Mouse (Mus musculus) liver, embryonic 15.5 days (tissue): ENCODE results near the gene Isca1. TPM values are rescaled to one million over a fixed set of nuclear protein-coding genes. Genes with fewer than 3 reads are reported as not detected.
"Not testable (repeated sequence)": the region's sequence is repeated elsewhere in the genome, so short reads cannot be mapped to it uniquely, and the experiment has no call there.

Source experiments
- ATAC-seq: fragments of 200-750 bp; cut with Nextera tagmentation; 2 replicates; pipeline ENCODE4 v1.8.0; 2017; ENCODE audit warnings: moderate number of reproducible peaks, mild to moderate bottlenecking, moderate library complexity; ENCODE audit not compliant: insufficient read depth
- H3K27ac ChIP-seq: fragments of 300-500 bp; sonication (generic); replicated peaks from 2 replicates; pipeline ENCODE4 v1.5.1; 2015; ENCODE audit warnings: mild to moderate bottlenecking, inconsistent platforms
- H3K27me3 ChIP-seq: fragments of 300-500 bp; sonication (generic); 2 replicates; pipeline ENCODE4 v1.6.1; 2015; ENCODE audit warnings: mild to moderate bottlenecking, inconsistent platforms
- H3K36me3 ChIP-seq: fragments of 300-500 bp; sonication (generic); replicated peaks from 2 replicates; pipeline ENCODE4 v1.6.1; 2015; ENCODE audit warnings: moderate library complexity, mild to moderate bottlenecking, inconsistent platforms
- H3K4me1 ChIP-seq: fragments of 300-500 bp; sonication (generic); replicated peaks from 2 replicates; pipeline ENCODE4 v1.6.1; 2015; ENCODE audit warnings: inconsistent platforms
- H3K4me2 ChIP-seq: fragments of 300-500 bp; sonication (generic); 2 replicates; pipeline ENCODE4 v1.6.1; 2015; ENCODE audit warnings: moderate library complexity, mild to moderate bottlenecking, inconsistent platforms
- H3K4me3 ChIP-seq: fragments of 300-500 bp; sonication (generic); replicated peaks from 2 replicates; pipeline ENCODE4 v1.5.1; 2015; ENCODE audit warnings: mild to moderate bottlenecking, inconsistent platforms
- H3K9ac ChIP-seq: fragments of 300-500 bp; sonication (generic); 2 replicates; pipeline ENCODE4 v1.6.1; 2015; ENCODE audit warnings: moderate library complexity, mild to moderate bottlenecking, inconsistent platforms
- H3K9me3 ChIP-seq: fragments of 300-500 bp; sonication (generic); replicated peaks from 2 replicates; pipeline ENCODE4 v1.6.1; 2016; ENCODE audit warnings: inconsistent platforms
- WGBS: fragments of 180-500 bp; shearing (Covaris S2); methylation state at CpG from one replicate; pipeline ENCODE4 v1.1.7; 2015; ENCODE audit warnings: mixed read lengths; ENCODE audit not compliant: insufficient replicate concordance; 5-methylcytosine and 5-hydroxymethylcytosine counted together
- polyA plus RNA-seq: library from polyadenylated mRNA; unstranded; fragments of >200 nt; fragmentation: Nextera tagmentation; extraction: Ambion mirVana; gene quantifications from 2 replicates; pipeline ENCODE4 v1.2.1, GENCODE M21; 2015

Isca1 gene
- polyA plus RNA-seq, 1 experiment from 2014 or later = 231 TPM

DNA sequence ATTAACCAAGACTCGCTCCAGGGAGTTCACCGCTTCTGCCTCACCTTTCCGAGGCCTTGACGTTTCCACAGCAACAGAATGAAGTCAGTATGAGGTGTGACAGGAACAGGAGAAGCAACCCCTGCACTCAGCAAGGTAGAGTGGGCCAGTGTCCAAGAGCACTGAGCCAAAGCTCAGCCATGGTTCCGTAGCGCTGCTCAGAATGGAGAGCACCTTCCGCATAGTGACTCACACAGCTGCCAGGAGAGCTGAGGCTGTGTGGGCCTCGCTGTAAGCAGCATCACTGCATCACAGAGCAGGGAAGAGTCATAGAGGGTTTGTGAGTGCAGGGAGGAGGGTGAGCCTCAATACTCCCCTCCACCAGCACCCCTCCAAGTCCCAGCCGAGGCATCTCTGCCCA, 22.9 kb downstream of the Isca1 start, which contains the start of gene 1700014D04Rik:
Gene 1700014D04Rik (minus strand): TSS at position 42 of the 400 bp plus-strand sequence.
- peaks cover 4% of the 10 kb centered on the region; the same call in 1 of the 2 replicates for H3K4me1 ChIP-seq

DNA sequence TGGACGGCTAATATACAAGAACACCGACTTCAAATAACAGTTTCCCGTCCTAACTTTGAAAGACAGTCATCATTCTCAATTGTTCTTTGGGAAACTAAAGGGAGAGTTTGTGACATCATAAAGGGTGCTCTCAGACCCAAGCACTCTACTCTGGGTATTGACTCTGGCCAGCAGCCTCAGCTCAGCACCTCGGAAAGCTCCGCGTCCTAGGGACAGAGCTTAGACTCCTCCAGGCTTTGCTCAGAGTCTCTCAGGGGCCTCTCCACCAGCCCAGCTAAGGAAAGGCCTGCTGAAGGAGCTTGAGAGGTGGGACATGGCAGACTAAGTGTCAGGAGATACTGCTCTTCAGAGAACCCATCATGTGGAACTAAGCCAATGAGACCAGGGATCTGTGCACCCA, 23.4 kb downstream of the Isca1 start:
- no peak for ATAC-seq
- Histone ChIP-seq H3K9ac (no peak overlapping the region), H3K9me3 (no peaks in the 10 kb centered on the region), H3K4me3 (no peak overlapping the region), H3K27me3 (peaks cover 21% of the 10 kb centered on the region; the same call in 1 of the 2 replicates), H3K36me3 (no peaks in the 10 kb centered on the region), H3K27ac (no peak overlapping the region), H3K4me2 (no peak overlapping the region), H3K4me1 (peaks cover 10% of the 10 kb centered on the region)
- WGBS = 83% methylated on average over 6 of the region's 6 CpGs

More for the DNA sequence above, 22.9 kb downstream of the Isca1 start, which contains the start of gene 1700014D04Rik:
- 78% methylated on average over 9 of the region's 9 CpGs for WGBS
- ATAC-seq = no peak; the same call in 1 of the 2 replicates
- Histone ChIP-seq H3K9me3 (no peaks in the 10 kb centered on the region), H3K27ac (no peak within 1 kb of the TSS), H3K4me3 (no peak within 1 kb of the TSS), H3K9ac (no peak within 1 kb of the TSS), H3K4me2 (no peak within 1 kb of the TSS), H3K27me3 (peaks cover 21% of the 10 kb centered on the region; the same call in 1 of the 2 replicates), H3K36me3 (no peaks in the 10 kb centered on the region)

DNA sequence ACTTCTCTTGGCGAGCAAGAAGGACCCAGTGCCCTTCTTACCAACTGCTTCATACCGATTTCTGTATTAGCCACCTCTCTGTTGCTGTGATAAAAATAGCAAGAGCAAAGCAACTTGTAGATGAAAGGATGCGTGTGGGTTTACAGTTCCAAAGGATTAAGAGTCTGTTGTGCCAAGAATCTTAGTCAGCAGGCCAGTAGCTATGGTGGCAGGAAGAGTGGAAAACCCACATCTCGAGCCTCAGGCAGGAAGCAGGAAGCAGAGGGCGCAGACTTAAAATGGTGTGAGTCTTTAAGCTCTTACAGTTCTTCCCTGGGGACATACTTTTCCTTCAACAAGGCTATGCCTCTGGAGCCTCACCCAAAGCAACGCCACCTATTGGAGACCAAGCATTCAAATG, 24.1 kb downstream of the Isca1 start:
- H3K9ac ChIP-seq = no peak overlapping the region
- H3K4me1 ChIP-seq = peaks cover 16% of the 10 kb centered on the region
- WGBS = 56% methylated on average over 6 of the region's 6 CpGs
- no peaks in the 10 kb centered on the region for H3K36me3 ChIP-seq
- peaks cover 17% of the 10 kb centered on the region; the same call in 1 of the 2 replicates for H3K27me3 ChIP-seq
- H3K27ac ChIP-seq = no peak overlapping the region
- no peaks in the 10 kb centered on the region for H3K9me3 ChIP-seq
- no peak overlapping the region for H3K4me3 ChIP-seq
- ATAC-seq = no peak
- H3K4me2 ChIP-seq = no peak overlapping the region

DNA sequence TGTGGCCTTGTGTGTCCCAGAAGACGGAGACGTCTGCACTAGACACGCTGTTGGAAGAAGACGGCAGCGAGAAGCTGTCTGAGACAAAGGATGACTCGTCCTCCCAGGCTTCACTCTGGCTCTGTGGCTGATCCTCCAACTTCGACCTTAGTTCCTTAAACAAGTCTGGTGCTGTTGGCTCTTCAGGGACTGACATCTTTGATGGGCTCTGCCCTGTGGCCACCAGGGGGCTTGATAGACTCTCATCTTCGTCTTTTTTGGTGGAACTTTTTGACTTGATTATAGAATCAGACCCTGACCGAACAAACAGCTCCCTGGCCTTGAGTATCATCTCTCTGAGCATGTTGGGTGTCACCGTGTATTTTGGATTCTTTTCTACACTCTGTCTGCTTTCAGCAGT, 27.9 kb downstream of the Isca1 start:
- Histone ChIP-seq H3K27me3 (0 out of 2 replicates have a peak, but pooled peaks cover 3% of the 10 kb centered on the region), H3K9me3 (no peaks in the 10 kb centered on the region), H3K4me1 (peaks cover 53% of the 10 kb centered on the region), H3K27ac (0 out of 2 replicates have a peak overlapping the region, but pooled peaks have one; percentile 10), H3K36me3 (no peaks in the 10 kb centered on the region), H3K4me3 (no peak overlapping the region), H3K9ac (no peak overlapping the region), H3K4me2 (no peak overlapping the region)
- 41% methylated on average over 10 of the region's 10 CpGs for WGBS
- ATAC-seq = no peak

DNA sequence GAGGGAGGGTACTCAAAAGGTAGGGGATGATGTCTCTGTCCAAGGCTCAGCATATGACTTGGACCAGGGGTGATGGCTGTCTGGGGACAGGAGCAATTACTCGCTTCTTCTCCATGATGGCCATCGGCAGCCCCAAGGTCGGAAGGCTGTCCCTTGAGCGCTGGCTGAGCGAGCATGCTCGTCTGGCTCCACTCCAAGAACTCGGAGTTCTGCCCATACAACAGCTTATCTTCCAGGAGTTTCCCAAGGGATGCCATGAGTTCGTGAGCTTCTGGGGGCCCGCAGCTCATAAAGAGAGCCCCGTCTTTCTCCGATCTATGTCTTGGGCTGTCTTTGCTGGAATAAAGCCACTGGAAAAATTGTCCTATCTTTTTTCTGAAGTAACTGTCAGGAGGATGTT, 28.5 kb downstream of the Isca1 start:
- H3K4me2 ChIP-seq = no peak overlapping the region
- ATAC-seq = no peak
- no peaks in the 10 kb centered on the region for H3K27me3 ChIP-seq
- no peak overlapping the region for H3K4me3 ChIP-seq
- H3K9ac ChIP-seq = no peak overlapping the region
- 80% methylated on average over 11 of the region's 11 CpGs for WGBS
- no peak overlapping the region for H3K27ac ChIP-seq
- peaks cover 58% of the 10 kb centered on the region for H3K4me1 ChIP-seq
- no peaks in the 10 kb centered on the region for H3K9me3 ChIP-seq
- no peaks in the 10 kb centered on the region for H3K36me3 ChIP-seq

DNA sequence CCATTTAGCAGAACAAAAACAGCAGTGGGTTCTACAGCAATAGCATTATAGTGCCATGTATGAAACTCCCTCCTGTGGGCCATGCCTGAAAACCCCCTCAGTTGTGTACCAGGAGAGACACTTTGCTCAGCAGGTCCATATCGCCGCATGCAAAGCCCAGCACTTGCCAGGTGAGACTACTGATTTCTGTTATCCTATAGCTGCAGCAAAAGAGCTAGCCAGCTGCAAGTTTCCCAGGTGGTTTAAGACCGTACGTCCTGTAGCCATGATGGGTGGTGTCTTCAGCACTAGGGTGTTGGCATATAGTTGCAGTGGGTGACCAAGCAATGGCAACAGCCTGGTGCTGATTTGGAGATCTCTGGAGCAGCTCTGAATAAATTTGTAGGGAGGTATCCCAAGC, 30.2 kb downstream of the Isca1 start:
- Histone ChIP-seq H3K9me3 (no peaks in the 10 kb centered on the region), H3K9ac (peak overlapping the region; percentile 52), H3K36me3 (no peaks in the 10 kb centered on the region), H3K4me1 (peaks cover 75% of the 10 kb centered on the region), H3K4me3 (no peak overlapping the region), H3K4me2 (peak overlapping the region; percentile 66), H3K27ac (peak overlapping the region; percentile 95), H3K27me3 (no peaks in the 10 kb centered on the region)
- WGBS = 33% methylated on average over 4 of the region's 4 CpGs
- ATAC-seq = peak; percentile 77

DNA sequence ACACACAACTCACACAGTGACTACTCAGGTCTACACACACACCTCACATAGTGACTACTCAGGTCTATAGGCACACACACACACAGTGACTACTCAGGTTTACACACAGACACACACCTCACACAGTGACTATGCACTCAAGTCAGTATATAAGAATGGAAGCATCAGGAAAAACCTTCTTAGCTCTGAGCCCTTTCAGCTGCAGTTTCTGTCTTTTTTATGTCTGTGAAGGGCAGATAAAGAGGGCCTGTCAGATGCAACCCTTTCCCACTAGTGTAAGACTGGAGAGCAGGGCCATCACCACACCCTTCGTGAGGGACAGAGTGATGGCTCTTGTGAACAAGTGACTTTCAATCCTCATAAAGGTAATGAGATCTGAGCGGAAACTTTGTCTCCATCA, 31.2 kb downstream of the Isca1 start:
- Histone ChIP-seq H3K4me3 (peak overlapping the region; percentile 29), H3K36me3 (no peaks in the 10 kb centered on the region), H3K4me1 (peaks cover 85% of the 10 kb centered on the region), H3K27me3 (no peaks in the 10 kb centered on the region), H3K4me2 (peak overlapping the region; percentile 66), H3K27ac (peak overlapping the region; percentile 95), H3K9ac (peak overlapping the region; percentile 52), H3K9me3 (no peaks in the 10 kb centered on the region)
- peak; percentile 87 for ATAC-seq
- 29% methylated on average over 2 of the region's 2 CpGs for WGBS

DNA sequence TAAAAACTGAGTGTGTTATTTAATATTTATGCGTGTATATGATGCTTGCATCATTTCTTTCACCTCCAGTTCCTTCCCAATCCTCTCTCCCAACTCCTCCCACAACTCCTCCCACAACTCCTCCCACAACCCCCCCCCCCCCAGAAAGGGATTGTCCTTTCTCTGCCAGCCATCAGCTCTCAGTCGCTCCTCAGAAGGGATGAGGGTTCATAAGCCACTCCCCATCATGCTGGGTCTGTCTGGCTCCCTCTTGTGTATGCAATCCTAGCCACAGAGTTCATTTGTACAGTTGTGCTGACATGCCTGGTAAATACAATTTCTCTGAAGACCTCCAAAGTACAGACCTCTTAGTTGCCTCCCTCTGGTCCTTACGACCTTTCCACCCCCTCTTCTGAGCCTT, 34.4 kb downstream of the Isca1 start:
- ATAC-seq = no peak
- Histone ChIP-seq H3K4me3 (no peak overlapping the region), H3K4me1 (peaks cover 88% of the 10 kb centered on the region), H3K9ac (peak overlapping the region; percentile 16; the same call in 1 of the 2 replicates), H3K36me3 (no peaks in the 10 kb centered on the region), H3K9me3 (no peaks in the 10 kb centered on the region), H3K27ac (peak overlapping the region; percentile 95), H3K27me3 (peaks cover 3% of the 10 kb centered on the region; the same call in 1 of the 2 replicates), H3K4me2 (0 out of 2 replicates have a peak overlapping the region, but pooled peaks have one; percentile 49)
- WGBS = 30% methylated on average over 3 of the region's 3 CpGs

DNA sequence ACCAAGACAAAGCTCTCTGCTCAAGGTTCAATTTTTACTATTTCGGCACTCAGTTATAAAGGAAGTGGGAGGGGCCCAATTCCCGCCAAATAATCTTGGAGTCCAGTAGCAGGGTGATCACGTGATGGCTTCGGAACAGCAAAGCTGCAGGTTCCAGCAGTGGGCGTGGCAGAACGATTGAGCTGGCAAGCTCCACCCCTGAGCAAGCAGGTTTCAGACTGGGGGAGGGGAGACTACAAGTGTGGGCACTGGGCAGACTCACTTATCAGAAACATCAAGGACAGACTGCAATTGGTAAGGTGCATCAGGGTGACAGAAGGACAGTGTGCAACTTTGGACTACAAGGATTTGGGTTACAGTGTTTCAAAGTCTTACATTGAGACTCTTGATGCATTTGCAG, 35.3 kb downstream of the Isca1 start:
- not testable (repeated sequence) for H3K9me3 ChIP-seq, H3K36me3 ChIP-seq, H3K9ac ChIP-seq, H3K27me3 ChIP-seq, ATAC-seq
- Histone ChIP-seq H3K27ac (peak overlapping the region; percentile 95), H3K4me1 (peaks cover 81% of the 10 kb centered on the region), H3K4me3 (peak overlapping the region; percentile 5; the same call in 1 of the 2 replicates), H3K4me2 (peak overlapping the region; percentile 49)
- WGBS = 12% methylated on average over 6 of the region's 6 CpGs

DNA sequence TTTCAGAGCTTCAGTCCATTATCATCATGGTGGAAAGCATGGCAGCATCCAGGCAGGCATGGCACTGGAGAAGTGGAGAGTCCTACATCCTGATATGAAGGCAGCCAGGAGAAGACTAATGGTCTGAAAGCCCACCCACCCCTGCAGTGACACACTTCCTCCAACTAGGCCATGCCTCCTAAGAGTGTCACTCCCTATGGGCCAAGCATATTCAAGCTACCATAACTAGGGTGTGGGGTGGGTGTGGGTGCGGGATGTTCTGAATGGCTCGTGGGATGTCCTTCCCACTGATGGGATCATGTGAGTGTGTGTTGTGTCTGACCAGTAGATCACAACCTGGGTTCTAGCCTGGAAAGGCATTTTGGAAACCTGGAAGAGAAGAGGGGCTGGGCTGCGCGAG, 35.7 kb downstream of the Isca1 start:
- WGBS = 55% methylated on average over 4 of the region's 4 CpGs
- Histone ChIP-seq H3K4me3 (no peak overlapping the region), H3K27ac (peak overlapping the region; percentile 56; the same call in 1 of the 2 replicates), H3K4me1 (peaks cover 81% of the 10 kb centered on the region), H3K9ac (no peak overlapping the region), H3K36me3 (no peaks in the 10 kb centered on the region), H3K4me2 (peak overlapping the region; percentile 49), H3K27me3 (peaks cover 10% of the 10 kb centered on the region; the same call in 1 of the 2 replicates), H3K9me3 (no peaks in the 10 kb centered on the region)
- no peak for ATAC-seq

DNA sequence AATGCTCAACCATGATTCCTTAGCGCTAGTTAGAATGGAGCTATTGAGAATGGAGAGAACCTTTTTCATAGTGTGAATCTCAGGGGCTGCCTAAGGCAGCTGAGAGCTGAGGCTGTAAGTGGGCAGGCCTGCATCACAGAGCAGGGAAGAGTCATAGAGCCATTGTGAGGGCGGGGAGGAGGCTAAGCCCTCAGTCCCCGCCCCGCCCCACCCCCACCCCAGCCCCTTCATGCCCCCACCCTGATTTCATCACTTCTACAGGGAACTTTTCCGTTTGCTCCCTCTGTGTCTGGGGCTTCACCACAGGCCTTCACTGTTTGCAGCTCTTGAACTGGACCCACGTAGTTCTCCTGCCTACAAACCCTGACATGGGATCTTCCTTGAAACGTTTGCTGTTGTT, 38.0 kb downstream of the Isca1 start, which contains the start of gene Spata31d1d:
Gene Spata31d1d (minus strand): TSS at position 101 of the 400 bp plus-strand sequence.
- Histone ChIP-seq H3K9ac (no peak within 1 kb of the TSS), H3K4me2 (no peak within 1 kb of the TSS), H3K27me3 (peaks cover 27% of the 10 kb centered on the region), H3K27ac (peak within 1 kb of the TSS; percentile 19; the same call in 1 of the 2 replicates), H3K4me1 (peaks cover 72% of the 10 kb centered on the region), H3K9me3 (no peaks in the 10 kb centered on the region), H3K36me3 (no peaks in the 10 kb centered on the region), H3K4me3 (no peak within 1 kb of the TSS)
- 41% methylated on average over 7 of the region's 7 CpGs for WGBS
- no peak for ATAC-seq
